In genomic region chr7:122847376-122847775, GRCm38 (mm10) we compare ENCODE assay signal across 20 mouse cellular contexts.
DNase-seq lines count a peak whose midpoint lies in the region; ATAC-seq and TF ChIP-seq lines count a peak whose summit lies in the region.
"Had no signal": no experiment of that assay in that cellular context is flagged by ENCODE, and none has a peak within 500 bp of the region (broad histone marks: within the 10 kb centered on the region; RNA-seq: fewer than 3 reads in every experiment).

No protein-coding gene starts in this region.

- H3K4me1 ChIP-seq in olfactory bulb, adult 2 months (ENCODE audit: control insufficient read depth, insufficient read depth, low read length), result peaks cover 5% of the 10 kb centered on the region
- H3K4me1 ChIP-seq: forebrain, embryonic 10.5 days; liver, embryonic 13.5 days; midbrain, embryonic 10.5 days had no signal

- peak; percentile 7 for DNase-seq in kidney, postnatal 10 days
- DNase-seq in kidney, adult 11 months, result no peak
- DNase-seq in brain, embryonic 18.5 days (ENCODE audit: low read depth, low spot score), result peak; percentile 52
- peak; percentile 42 to 79 for DNase-seq in layer of hippocampus, adult 2 months (ENCODE audit: low spot score in 2 of 2)
- DNase-seq in embryo, embryonic 10.5 days (ENCODE audit: low spot score), result no peak
- no peak for DNase-seq in heart, postnatal 14 days
- DNase-seq: adrenal gland, adult 2 months; cerebellum, postnatal 10 days; gastrocnemius, postnatal 25 days; kidney, adult 18-20 months; kidney, postnatal 36 days; liver, embryonic 13.5 days; lung, postnatal 10 days; retina, postnatal 1 day; thymus, adult 2 months had no signal

- intact Hi-C loops in heart, postnatal 14 days (cut with DNase I), result no loop called here

- no peak for TF ChIP-seq CTCF in layer of hippocampus, adult 2 months (conservative IDR thresholded peaks at IDR 0.05)
- TF ChIP-seq CTCF in olfactory bulb, adult 2 months (IDR thresholded peaks at IDR 0.05; ENCODE audit: insufficient read depth, low read depth, low read length), result no peak

- H3K4me3 ChIP-seq in layer of hippocampus, adult 2 months, result no peak overlapping the region
- H3K4me3 ChIP-seq in olfactory bulb, adult 2 months (ENCODE audit: insufficient read depth, low read depth, low read length), result no peak overlapping the region
- H3K4me3 ChIP-seq: forebrain, embryonic 10.5 days; liver, embryonic 13.5 days; midbrain, embryonic 10.5 days had no signal

- 31% methylated on average over 5 of the region's 5 CpGs for WGBS in olfactory bulb, adult 2 months

- H3K27ac ChIP-seq in layer of hippocampus, adult 2 months, result peak overlapping the region; percentile 73
- H3K27ac ChIP-seq in olfactory bulb, adult 2 months (ENCODE audit: insufficient read depth, low read depth, low read length), result 0 out of 2 replicates have a peak overlapping the region, but pooled peaks have one; percentile 13
- H3K27ac ChIP-seq: forebrain, embryonic 10.5 days; liver, embryonic 13.5 days; midbrain, embryonic 10.5 days had no signal

- TF ChIP-seq POLR2A in olfactory bulb, adult 2 months (IDR thresholded peaks at IDR 0.05; ENCODE audit: insufficient read depth, low read depth, low read length), result no peak

- no peak for ATAC-seq in megakaryocyte progenitor cell, adult 5-6 weeks (replicated peaks; ENCODE audit: poor library complexity)
- ATAC-seq: hindbrain, embryonic 16.5 days had no signal

Comparison
In these comparisons a context has a peak if more than half of its experiments do, and no peak if none do; other contexts are left out.
1. DNase-seq: peak in kidney, postnatal 10 days (single experiment), brain, embryonic 18.5 days (single experiment) and layer of hippocampus, adult 2 months (2 of 2); none in kidney, adult 11 months (single experiment), embryo, embryonic 10.5 days (single experiment) and heart, postnatal 14 days (0 of 2).